Mouse (Mus musculus): ENCODE data around the gene Sapcd2. TPM values are rescaled to one million over a fixed set of nuclear protein-coding genes. Genes with fewer than 3 reads are reported as not detected.
A peak's percentile ranks its signal among the peaks of the same experiment; 100 is the strongest.

Gene Sapcd2
- 27.8 and 28.9 TPM in 2 replicates for polyA plus RNA-seq (2014; fragmentation: Nextera tagmentation; extraction: Ambion mirVana)

GRCm38 (mm10) chr2:25371764-25372643, at the start of gene Sapcd2:
TSS of gene Sapcd2 (plus strand) at chr2:25372321.
- peak within 1 kb of the TSS; percentile 61; the same call in 1 of the 2 replicates for H3K27ac ChIP-seq (ENCODE audit: low read depth, low read length)
- peak within 1 kb of the TSS; percentile 92 for H3K4me2 ChIP-seq (ENCODE audit: low read length)
- peaks cover 10% of the 10 kb centered on the region for H3K4me1 ChIP-seq (ENCODE audit: control insufficient read depth, insufficient read depth, low read length)
- no peaks in the 10 kb centered on the region for H3K9me3 ChIP-seq (replicated peaks; ENCODE audit: control insufficient read depth, low read length)
- H3K27me3 ChIP-seq (replicated peaks; ENCODE audit: control insufficient read depth, insufficient read depth, low read length): no peaks in the 10 kb centered on the region
- peak within 1 kb of the TSS; percentile 71 for H3K4me3 ChIP-seq (ENCODE audit: low read depth, low read length)
- peak; percentile 96 for ATAC-seq
- H3K9ac ChIP-seq (ENCODE audit: low read length): peak within 1 kb of the TSS; percentile 79
- peaks cover 14% of the 10 kb centered on the region for H3K36me3 ChIP-seq (ENCODE audit: control insufficient read depth, insufficient read depth, low read length)
- DNase-seq (ENCODE audit: low spot score): peak; percentile 96
- WGBS: 1% methylated on average over 65 of the region's 65 CpGs

- Histone ChIP-seq H3K27ac (ENCODE audit: low read depth, low read length) (no peak overlapping the region), H3K4me2 (ENCODE audit: low read length) (no peak overlapping the region), H3K9ac (ENCODE audit: low read length) (no peak overlapping the region), H3K4me1 (ENCODE audit: control insufficient read depth, insufficient read depth, low read length) (no peaks in the 10 kb centered on the region), H3K4me3 (ENCODE audit: low read depth, low read length) (no peak overlapping the region), H3K36me3 (ENCODE audit: control insufficient read depth, insufficient read depth, low read length) (no peaks in the 10 kb centered on the region), H3K9me3 (replicated peaks; ENCODE audit: control insufficient read depth, low read length) (no peaks in the 10 kb centered on the region), H3K27me3 (replicated peaks; ENCODE audit: control insufficient read depth, insufficient read depth, low read length) (no peaks in the 10 kb centered on the region; the same call in none of the 2 replicates)
- no peak for ATAC-seq
- WGBS: 86% methylated on average over 2 of the region's 2 CpGs
- no peak for DNase-seq (ENCODE audit: low spot score)
Observed at GRCm38 (mm10) chr2:25326036-25326435, 46.1 kb upstream of the Sapcd2 start.

DNA sequence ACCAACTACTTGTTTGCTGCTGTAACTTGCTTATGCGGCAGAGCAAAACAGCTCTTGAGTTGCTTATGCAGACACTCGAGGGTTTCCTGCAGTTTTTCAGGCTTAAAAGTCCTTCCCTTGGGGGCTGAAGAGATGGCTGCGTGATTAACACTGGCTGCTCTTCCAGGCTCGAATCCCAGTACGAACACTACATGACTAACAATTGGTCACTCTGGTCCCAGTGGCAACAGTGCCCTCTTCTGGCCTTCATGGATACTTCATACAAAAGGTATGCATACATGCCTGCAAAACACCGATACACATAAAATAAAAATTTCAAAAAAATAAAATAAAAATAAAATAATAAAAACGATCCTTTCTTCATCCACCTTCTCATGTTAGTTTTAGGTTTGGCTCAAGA, 43.7 kb upstream of the Sapcd2 start:
- peaks cover 10% of the 10 kb centered on the region for H3K4me1 ChIP-seq (ENCODE audit: control insufficient read depth, insufficient read depth, low read length)
- H3K9ac ChIP-seq (ENCODE audit: low read length): no peak overlapping the region
- H3K27me3 ChIP-seq (replicated peaks; ENCODE audit: control insufficient read depth, insufficient read depth, low read length): no peaks in the 10 kb centered on the region
- H3K9me3 ChIP-seq (replicated peaks; ENCODE audit: control insufficient read depth, low read length): no peaks in the 10 kb centered on the region
- H3K4me2 ChIP-seq (ENCODE audit: low read length): no peak overlapping the region
- no peak overlapping the region for H3K4me3 ChIP-seq (ENCODE audit: low read depth, low read length)
- DNase-seq (ENCODE audit: low spot score): peak; percentile 59
- no peaks in the 10 kb centered on the region for H3K36me3 ChIP-seq (ENCODE audit: control insufficient read depth, insufficient read depth, low read length)
- H3K27ac ChIP-seq (ENCODE audit: low read depth, low read length): no peak overlapping the region
- no peak for ATAC-seq
- 34% methylated on average over 7 of the region's 7 CpGs for WGBS

GRCm38 (mm10) chr2:25331470-25331869, 40.7 kb upstream of the Sapcd2 start:
- Histone ChIP-seq H3K4me3 (ENCODE audit: low read depth, low read length) (peak overlapping the region; percentile 89), H3K4me1 (ENCODE audit: control insufficient read depth, insufficient read depth, low read length) (peaks cover 13% of the 10 kb centered on the region), H3K27ac (ENCODE audit: low read depth, low read length) (no peak overlapping the region), H3K36me3 (ENCODE audit: control insufficient read depth, insufficient read depth, low read length) (peaks cover 26% of the 10 kb centered on the region), H3K4me2 (ENCODE audit: low read length) (peak overlapping the region; percentile 70), H3K9me3 (replicated peaks; ENCODE audit: control insufficient read depth, low read length) (no peaks in the 10 kb centered on the region), H3K9ac (ENCODE audit: low read length) (peak overlapping the region; percentile 92), H3K27me3 (replicated peaks; ENCODE audit: control insufficient read depth, insufficient read depth, low read length) (no peaks in the 10 kb centered on the region)
- DNase-seq (ENCODE audit: low spot score) (no peak), ATAC-seq (no peak)
- 65% methylated on average over 9 of the region's 9 CpGs for WGBS

- ATAC-seq (peak; percentile 99), DNase-seq (ENCODE audit: low spot score) (peak; percentile 100)
- no peaks in the 10 kb centered on the region for H3K9me3 ChIP-seq (replicated peaks; ENCODE audit: control insufficient read depth, low read length)
- H3K9ac ChIP-seq (ENCODE audit: low read length): peak within 1 kb of the TSS; percentile 92
- no peaks in the 10 kb centered on the region for H3K27me3 ChIP-seq (replicated peaks; ENCODE audit: control insufficient read depth, insufficient read depth, low read length)
- peak within 1 kb of the TSS; percentile 92 for H3K4me2 ChIP-seq (ENCODE audit: low read length)
- peaks cover 37% of the 10 kb centered on the region for H3K36me3 ChIP-seq (ENCODE audit: control insufficient read depth, insufficient read depth, low read length)
- under 1% methylated on average over 78 of the region's 78 CpGs for WGBS
- peak within 1 kb of the TSS; percentile 88 for H3K27ac ChIP-seq (ENCODE audit: low read depth, low read length)
- peaks cover 13% of the 10 kb centered on the region for H3K4me1 ChIP-seq (ENCODE audit: control insufficient read depth, insufficient read depth, low read length)
- H3K4me3 ChIP-seq (ENCODE audit: low read depth, low read length): peak within 1 kb of the TSS; percentile 89
Observed at GRCm38 (mm10) chr2:25332286-25333160, 39.6 kb upstream of the Sapcd2 start, which contains the start of gene Man1b1. TSS of gene Man1b1 (plus strand) at chr2:25332338.

DNA sequence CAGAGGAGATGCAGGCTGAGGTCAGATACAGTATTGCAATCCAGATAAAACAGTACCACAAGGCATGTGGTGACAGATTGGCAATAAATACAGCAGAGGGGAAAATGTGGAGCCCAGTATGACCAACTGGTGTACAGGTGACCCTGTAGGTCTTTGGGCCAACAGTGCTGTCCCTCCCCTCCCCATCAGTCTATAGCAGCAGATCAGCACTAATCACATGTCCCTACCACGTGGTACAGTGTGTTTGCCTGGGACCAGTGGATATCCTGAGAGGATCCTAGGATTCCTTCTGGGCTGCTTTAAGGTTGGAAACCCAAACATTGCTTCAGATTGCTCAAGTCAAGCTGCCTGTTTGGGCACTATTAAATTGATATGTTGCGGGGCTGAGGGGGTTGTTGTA, 38.6 kb upstream of the Sapcd2 start:
- no peak overlapping the region for H3K27ac ChIP-seq (ENCODE audit: low read depth, low read length)
- peaks cover 47% of the 10 kb centered on the region for H3K36me3 ChIP-seq (ENCODE audit: control insufficient read depth, insufficient read depth, low read length)
- no peak for DNase-seq (ENCODE audit: low spot score)
- H3K27me3 ChIP-seq (replicated peaks; ENCODE audit: control insufficient read depth, insufficient read depth, low read length): no peaks in the 10 kb centered on the region
- WGBS: 84% methylated on average over 2 of the region's 2 CpGs
- H3K4me2 ChIP-seq (ENCODE audit: low read length): peak overlapping the region; percentile 92
- peak overlapping the region; percentile 89 for H3K4me3 ChIP-seq (ENCODE audit: low read depth, low read length)
- ATAC-seq: no peak
- peaks cover 13% of the 10 kb centered on the region for H3K4me1 ChIP-seq (ENCODE audit: control insufficient read depth, insufficient read depth, low read length)
- H3K9me3 ChIP-seq (replicated peaks; ENCODE audit: control insufficient read depth, low read length): no peaks in the 10 kb centered on the region
- H3K9ac ChIP-seq (ENCODE audit: low read length): peak overlapping the region; percentile 87

- no peak for ATAC-seq
- WGBS: 92% methylated on average over 6 of the region's 6 CpGs
Observed at GRCm38 (mm10) chr2:25338303-25338702, 33.8 kb upstream of the Sapcd2 start.

DNA sequence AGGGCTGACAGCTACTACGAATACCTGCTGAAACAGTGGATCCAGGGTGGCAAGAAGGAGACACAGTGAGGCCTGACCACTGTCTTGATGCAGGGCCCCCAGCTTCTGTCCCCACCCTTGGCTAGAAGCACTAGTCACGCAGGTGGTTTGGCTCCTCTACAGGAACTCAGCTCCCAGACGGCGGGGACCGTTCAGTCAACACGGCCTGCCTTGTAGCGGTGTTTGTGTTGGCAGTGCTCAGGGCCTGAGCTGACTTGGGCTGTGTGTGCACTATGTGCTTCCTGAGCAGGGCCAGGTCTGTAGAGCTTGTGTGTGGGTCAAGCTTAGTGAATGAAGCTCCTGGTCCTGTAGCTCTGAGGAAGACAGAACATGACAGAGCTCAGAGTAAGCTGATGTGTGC, 24.0 kb upstream of the Sapcd2 start:
- Histone ChIP-seq H3K4me3 (ENCODE audit: low read depth, low read length) (no peak overlapping the region), H3K9ac (ENCODE audit: low read length) (no peak overlapping the region), H3K4me2 (ENCODE audit: low read length) (no peak overlapping the region), H3K4me1 (ENCODE audit: control insufficient read depth, insufficient read depth, low read length) (no peaks in the 10 kb centered on the region), H3K27ac (ENCODE audit: low read depth, low read length) (no peak overlapping the region), H3K9me3 (replicated peaks; ENCODE audit: control insufficient read depth, low read length) (no peaks in the 10 kb centered on the region), H3K27me3 (replicated peaks; ENCODE audit: control insufficient read depth, insufficient read depth, low read length) (no peaks in the 10 kb centered on the region), H3K36me3 (ENCODE audit: control insufficient read depth, insufficient read depth, low read length) (peaks cover 100% of the 10 kb centered on the region)
- WGBS: 93% methylated on average over 7 of the region's 7 CpGs
- ATAC-seq (no peak), DNase-seq (ENCODE audit: low spot score) (no peak)

More at GRCm38 (mm10) chr2:25338303-25338702, 33.8 kb upstream of the Sapcd2 start:
- no peak for DNase-seq (ENCODE audit: low spot score)
- Histone ChIP-seq H3K4me3 (ENCODE audit: low read depth, low read length) (no peak overlapping the region), H3K9me3 (replicated peaks; ENCODE audit: control insufficient read depth, low read length) (no peaks in the 10 kb centered on the region), H3K27me3 (replicated peaks; ENCODE audit: control insufficient read depth, insufficient read depth, low read length) (no peaks in the 10 kb centered on the region), H3K9ac (ENCODE audit: low read length) (no peak overlapping the region), H3K27ac (ENCODE audit: low read depth, low read length) (no peak overlapping the region), H3K4me1 (ENCODE audit: control insufficient read depth, insufficient read depth, low read length) (peaks cover 5% of the 10 kb centered on the region), H3K4me2 (ENCODE audit: low read length) (no peak overlapping the region), H3K36me3 (ENCODE audit: control insufficient read depth, insufficient read depth, low read length) (peaks cover 83% of the 10 kb centered on the region)

Data from forebrain, embryonic 14.5 days (tissue).